Mouse (Mus musculus) heart, postnatal 36 days (tissue): ENCODE data around the gene Nbeal2. TPM values are rescaled to one million over a fixed set of nuclear protein-coding genes. Genes with fewer than 3 reads are reported as not detected.
A peak's percentile ranks its signal among the peaks of the same experiment; 100 is the strongest.

ENCODE experiments used
- DNase-seq, 2 experiments: peaks; one replicate each; pipeline ENCODE4 v3.0.0; 2021 to 2022
- intact Hi-C: fragments of 180-260 bp; cut with DNase I; formaldehyde crosslinking; loops from one replicate; pipeline ENCODE4 v1.15.1; 2025
- microRNA-seq, 2 experiments: library from miRNA; unstranded; fragments of <30 nt; microRNA quantifications; one replicate each; pipeline ENCODE4 v1.2.0; 2021; ENCODE audit warnings: borderline number of aligned reads in 2 of 2
- total RNA-seq, 2 experiments: library from RNA; stranded (reverse); gene quantifications; 2 replicates each; pipeline ENCODE4 v1.2.3; 2021

The Nbeal2 gene
- total RNA-seq, 2 experiments from 2014 or later, result 9.5 to 11.0 TPM

GRCm38 (mm10) chr9:110622621-110623219 is 31.2 kb downstream of the Nbeal2 start:
- intact Hi-C loops, result loop anchor here (5.0 kb wide), 1 partner anchor 175 kb away; no protein-coding TSS in a partner anchor
- DNase-seq, result no peak

- no peak for DNase-seq
- intact Hi-C loops, result loop anchor here (5.0 kb wide), 1 partner anchor 173 kb away; no protein-coding TSS in a partner anchor
These were observed 33.3 kb downstream of the Nbeal2 start for GRCm38 (mm10) chr9:110620685-110621084.

GRCm38 (mm10) chr9:110620180-110620579 is 33.8 kb downstream of the Nbeal2 start:
- DNase-seq, result no peak
- intact Hi-C loops, result loop anchor here (5.0 kb wide), 1 partner anchor 173 kb away; no protein-coding TSS in a partner anchor

- DNase-seq, result peak; percentile 31 to 34
- intact Hi-C loops, result no loop called here
These were observed 36.9 kb downstream of the Nbeal2 start for GRCm38 (mm10) chr9:110617081-110617480.

- intact Hi-C loops, result no loop called here
- DNase-seq, result no peak
These were observed 42.5 kb downstream of the Nbeal2 start for GRCm38 (mm10) chr9:110611471-110611870.

GRCm38 (mm10) chr9:110583521-110583920 is 70.4 kb downstream of the Nbeal2 start:
- intact Hi-C loops, result no loop called here
- no peak for DNase-seq

GRCm38 (mm10) chr9:110582161-110582560 is 71.8 kb downstream of the Nbeal2 start:
- DNase-seq, result no peak
- intact Hi-C loops, result no loop called here

Small RNA genes within 50 kb of the gene (microRNA-seq; reads per million reads assigned to microRNA genes)
- gene Mir8107, result 0 reads per million in 2 experiments

Other genes with a start within 250 kb of the Nbeal2 start
- gene Ptpn23, start 245.9 kb downstream of the Nbeal2 start, total RNA-seq, result 10 to 100 TPM; 13.9 to 14.3 TPM
- under 1 TPM; 0.42 to 0.49 TPM for gene Ngp, start 234.4 kb downstream of the Nbeal2 start, total RNA-seq
- 10 to 100 TPM; 11.8 to 12.8 TPM for gene Klhl18, start 177.5 kb downstream of the Nbeal2 start, total RNA-seq
- gene Kif9, start 177.2 kb downstream of the Nbeal2 start, total RNA-seq, result under 1 TPM; 0.24 to 0.36 TPM
- gene Setd2, start 121.6 kb downstream of the Nbeal2 start, total RNA-seq, result 10 to 100 TPM; 43.3 to 44.3 TPM
- 1 to 10 TPM in 1 of 2 experiments, under 1 TPM in 1; 0.92 to 1.2 TPM for gene Nradd, start 29.7 kb downstream of the Nbeal2 start, total RNA-seq
- gene Ccdc12, start 2.3 kb upstream of the Nbeal2 start, total RNA-seq, result 10 to 100 TPM; 60.6 to 66.9 TPM
- over 10,000 TPM; 10,942 to 11,353 TPM for gene Myl3, start 87.7 kb upstream of the Nbeal2 start, total RNA-seq
- 1 to 10 TPM; 6.5 to 6.6 TPM for gene Pth1r, start 93.0 kb upstream of the Nbeal2 start, total RNA-seq
- gene Prss42, start 144.0 kb upstream of the Nbeal2 start, total RNA-seq, result not detected
- not detected for gene Prss44, start 159.8 kb upstream of the Nbeal2 start, total RNA-seq
- gene Prss43, start 172.5 kb upstream of the Nbeal2 start, total RNA-seq, result not detected
- not detected for gene Prss45, start 180.4 kb upstream of the Nbeal2 start, total RNA-seq
- not detected for gene Prss46, start 190.3 kb upstream of the Nbeal2 start, total RNA-seq
- gene Prss50, start 203.8 kb upstream of the Nbeal2 start, total RNA-seq, result not detected
- 10 to 100 TPM; 15.3 to 15.5 TPM for gene Als2cl, start 225.7 kb upstream of the Nbeal2 start, total RNA-seq
- 1 to 10 TPM; 1.2 to 1.3 TPM for gene Tmie, start 226.0 kb upstream of the Nbeal2 start, total RNA-seq